Mouse (Mus musculus): ENCODE measurements around the gene Fnbp1.

The Fnbp1 gene

DNA sequence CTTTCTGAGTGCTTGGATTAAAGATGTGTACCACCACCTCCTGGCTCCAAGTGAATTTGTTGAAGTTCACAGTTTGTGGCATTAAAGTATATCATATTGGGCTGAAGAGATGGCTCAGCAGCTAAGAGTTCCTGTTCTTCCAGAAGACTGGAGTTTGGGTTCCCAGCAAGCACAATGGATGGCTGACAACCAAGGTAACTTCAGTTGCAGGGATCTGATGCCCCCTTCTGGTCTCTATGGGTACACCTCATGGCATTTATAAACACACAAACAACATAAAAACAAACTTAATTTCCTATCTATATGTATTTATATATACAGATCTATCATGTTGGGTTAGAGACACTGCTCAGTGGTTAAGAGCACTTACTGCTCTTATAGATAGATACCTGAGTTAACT lies 9.0 kb upstream of the Fnbp1 start:
- DNase-seq (ENCODE audit: low read depth): peak; percentile 70

DNA sequence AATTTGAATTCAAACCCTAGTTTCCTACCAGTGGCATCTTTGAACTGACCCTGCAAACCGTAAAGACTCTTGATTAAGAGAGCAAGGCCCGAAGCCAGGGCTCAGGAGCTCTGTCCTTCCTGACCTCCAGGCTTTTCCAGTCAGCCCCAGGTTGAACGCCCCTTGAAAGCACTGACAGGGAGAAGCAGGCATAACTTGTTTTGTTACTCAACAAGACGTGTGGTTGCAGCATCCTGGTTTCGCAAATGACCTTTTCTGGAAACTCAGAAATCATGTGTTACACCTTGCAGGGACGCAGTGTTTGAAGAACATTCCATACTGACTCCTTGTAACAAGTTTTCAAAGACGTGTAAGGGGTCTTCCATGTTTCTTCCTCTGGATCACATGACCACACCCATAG lies 5.2 kb upstream of the Fnbp1 start:
- DNase-seq (ENCODE audit: low read depth): no peak

DNA sequence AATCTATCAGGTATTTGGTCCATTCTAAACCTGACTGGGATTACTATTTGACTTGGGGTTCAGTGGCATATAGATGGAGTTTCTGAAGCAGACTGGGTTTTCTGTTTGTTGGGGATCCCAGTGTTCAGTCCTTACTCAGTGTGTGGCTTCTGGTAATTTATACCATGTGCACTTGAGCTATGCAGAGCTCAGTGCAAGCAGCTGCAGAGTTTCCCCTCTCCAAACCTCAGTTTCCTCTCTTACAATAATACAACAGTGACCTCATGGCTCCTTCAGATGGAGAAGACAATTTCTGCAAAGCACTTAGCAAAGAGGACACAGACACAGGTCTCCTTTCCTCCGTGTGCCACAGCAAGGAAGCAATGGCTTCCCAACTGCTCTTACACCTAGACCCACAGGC lies 3.1 kb upstream of the Fnbp1 start:
- DNase-seq (ENCODE audit: low read depth): peak; percentile 45

DNA sequence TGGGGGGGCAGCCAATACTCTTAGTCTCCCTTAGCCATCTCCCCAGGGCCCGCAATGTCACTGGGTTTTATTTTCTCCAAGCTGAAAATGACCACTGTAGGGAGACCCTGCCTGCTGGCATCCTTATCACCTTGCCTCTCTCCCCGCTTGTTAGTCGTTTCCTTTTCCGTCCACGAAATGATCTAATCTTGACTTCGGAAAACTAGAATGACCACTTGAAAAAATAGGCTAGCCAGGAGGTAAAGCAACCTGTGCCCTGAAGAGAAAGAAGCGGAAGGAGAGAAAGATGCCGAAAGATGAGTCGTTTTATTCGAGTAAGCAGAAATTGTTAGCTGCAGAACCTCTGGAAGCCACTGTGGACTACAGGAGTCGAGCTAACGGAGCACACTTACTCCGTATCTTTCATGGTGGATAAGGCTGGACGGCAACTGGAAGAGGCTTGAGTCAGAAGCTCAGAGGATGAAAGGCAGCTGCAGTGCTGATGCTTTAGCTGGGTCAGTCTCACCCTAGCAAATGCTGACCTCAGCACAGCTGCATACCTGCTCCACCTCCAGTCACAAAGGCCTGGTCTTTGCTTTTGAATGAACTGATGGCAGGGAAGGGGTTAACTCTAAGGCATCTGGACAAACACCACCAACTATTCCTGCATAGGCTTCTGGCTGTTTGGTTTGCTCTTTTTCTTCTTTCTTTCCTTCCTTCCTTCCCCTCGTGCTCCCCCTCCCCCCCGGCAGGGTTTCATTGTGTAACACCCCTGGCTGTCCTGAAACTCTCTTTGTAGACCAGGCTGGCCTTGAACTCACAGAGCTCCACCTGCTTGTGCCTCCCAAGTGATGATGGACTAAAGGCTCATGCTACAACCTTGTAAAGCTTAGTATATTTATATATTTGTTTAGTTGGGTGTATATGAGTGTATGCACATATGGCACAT lies 2.2 kb upstream of the Fnbp1 start:
- peak; percentile 43 for DNase-seq (ENCODE audit: low read depth)

DNA sequence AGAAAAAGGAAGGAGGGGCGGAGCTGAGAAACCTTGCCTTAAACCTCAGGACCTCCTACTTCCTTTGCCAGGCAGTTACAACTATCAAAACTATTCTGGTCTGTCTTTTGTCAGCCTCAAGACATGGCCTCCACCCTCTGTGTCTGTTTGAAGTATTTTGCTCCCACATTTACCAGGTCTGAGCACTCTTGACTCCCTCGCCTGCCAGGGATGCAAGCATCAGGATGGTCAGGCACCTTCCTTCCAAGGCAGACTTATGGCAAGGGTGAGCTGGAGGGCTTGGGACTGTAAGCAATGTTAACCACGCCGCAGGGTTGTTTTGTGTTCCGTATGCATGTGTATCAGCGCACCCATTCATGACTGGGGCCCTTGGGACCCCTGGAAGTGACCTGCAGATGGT lies 1.5 kb upstream of the Fnbp1 start:
- peak; percentile 76 for DNase-seq (ENCODE audit: low read depth)

DNA sequence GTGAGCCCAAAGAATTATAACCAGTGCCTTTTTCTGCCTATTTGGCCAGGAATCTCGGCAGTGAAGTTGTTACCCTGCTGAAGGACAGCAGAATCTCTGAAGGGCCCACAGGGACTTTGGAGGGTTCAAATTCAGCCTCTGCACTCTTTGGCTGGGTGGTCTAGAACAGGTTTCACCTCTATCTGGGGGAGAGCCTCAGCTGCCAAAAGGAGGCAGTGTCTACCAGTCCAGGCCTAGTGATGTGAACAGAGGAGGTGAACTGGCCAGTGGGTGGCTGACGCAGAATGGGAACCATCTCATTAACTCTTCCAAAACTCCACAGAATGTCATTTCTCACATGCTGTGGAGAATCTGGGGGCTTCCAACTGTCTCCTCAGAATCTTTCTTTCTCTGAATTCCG lies 697 bp upstream of the Fnbp1 start:
- DNase-seq (ENCODE audit: low read depth): no peak

DNA sequence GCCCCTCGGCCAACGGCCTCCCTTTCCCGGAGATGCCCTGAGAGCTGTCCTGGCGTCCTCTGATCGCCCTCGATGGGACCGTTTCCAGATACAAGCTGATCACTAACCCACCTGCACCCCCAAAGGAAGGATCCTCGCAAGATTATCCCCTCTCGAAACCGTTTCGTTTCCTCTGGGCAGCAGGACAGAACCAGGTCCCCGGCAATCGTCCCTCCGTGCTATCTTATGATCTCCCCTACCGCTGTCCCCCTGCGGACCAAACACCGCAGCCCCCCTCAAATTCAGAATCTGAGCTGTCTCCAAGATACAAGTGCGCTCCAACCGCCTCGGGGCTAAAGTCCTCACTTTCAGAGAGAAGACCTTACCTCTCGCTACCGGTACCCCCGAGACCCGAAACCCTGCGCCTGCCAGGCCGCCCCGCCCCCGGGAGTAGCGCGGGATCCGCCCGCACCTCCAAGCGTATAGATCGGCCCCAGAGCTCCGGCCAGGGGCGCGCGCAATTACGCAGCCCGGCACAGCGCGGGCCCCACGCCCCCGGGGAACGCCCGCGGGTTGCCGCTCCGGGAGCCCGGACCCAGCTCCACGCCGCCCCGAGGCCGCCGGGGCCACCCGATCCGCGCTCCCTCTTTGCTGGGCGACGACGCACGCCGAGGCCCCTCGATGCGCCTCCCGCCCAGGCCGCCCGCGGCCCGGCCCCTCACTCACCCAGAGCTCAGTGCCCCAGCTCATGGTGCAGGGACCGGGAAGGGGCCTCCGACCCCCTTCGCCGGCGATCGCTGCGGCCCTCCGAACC lies 538 bp downstream of the Fnbp1 start:
- DNase-seq (ENCODE audit: low read depth): peak; percentile 54

DNA sequence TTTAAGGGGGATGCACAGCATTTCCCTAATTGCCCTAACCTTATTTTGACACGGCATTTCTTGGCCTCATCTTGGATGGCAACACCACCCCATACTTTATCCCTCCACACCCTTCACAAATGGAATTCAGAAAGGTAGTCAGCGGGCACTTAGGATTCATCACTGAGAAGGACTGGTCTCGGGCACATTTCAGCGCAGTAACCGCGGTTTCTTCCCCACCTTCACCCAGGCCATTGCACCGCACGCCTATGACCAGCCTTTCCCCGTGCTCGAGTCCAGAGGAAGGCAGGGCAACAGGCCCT lies 1.1 kb downstream of the Fnbp1 start:
- DNase-seq (ENCODE audit: low read depth): peak; percentile 30

DNA sequence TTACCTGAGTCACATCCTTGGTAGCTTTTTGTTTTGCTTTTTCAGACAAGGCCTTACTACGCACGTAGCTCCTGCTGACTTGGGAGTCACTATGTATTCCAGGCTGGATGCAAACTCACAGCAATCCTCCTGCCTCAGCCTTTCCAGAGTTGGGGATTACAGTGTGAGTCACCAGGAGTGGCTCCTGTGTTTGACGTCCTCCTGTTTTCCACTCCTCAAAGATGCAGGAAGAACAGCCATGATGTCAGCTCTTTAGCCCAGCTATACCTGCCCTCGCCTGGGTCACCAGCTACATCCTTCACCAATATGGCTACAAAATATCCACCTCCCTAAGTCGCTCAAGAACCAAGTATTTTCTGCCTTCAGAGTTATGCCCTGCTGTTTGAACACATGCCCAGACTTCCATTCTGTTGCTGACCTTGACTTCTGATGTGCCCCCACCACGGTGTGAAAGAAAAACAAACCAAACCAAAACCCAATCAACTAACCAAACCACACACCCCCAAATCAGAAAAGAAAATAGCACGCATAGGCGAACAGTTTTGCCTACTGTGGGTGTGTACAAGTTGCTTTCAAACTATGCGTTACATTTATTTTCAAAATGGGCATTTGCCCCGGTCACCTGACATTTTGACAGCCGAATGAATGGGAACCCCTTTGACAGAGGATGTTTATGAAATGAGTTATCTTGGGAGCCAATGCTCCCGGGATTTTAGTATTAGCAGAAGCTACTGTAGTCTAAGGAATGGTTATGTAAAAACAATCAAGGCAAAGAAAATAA lies 1.6 kb downstream of the Fnbp1 start:
- peak; percentile 42 for DNase-seq (ENCODE audit: low read depth)

DNA sequence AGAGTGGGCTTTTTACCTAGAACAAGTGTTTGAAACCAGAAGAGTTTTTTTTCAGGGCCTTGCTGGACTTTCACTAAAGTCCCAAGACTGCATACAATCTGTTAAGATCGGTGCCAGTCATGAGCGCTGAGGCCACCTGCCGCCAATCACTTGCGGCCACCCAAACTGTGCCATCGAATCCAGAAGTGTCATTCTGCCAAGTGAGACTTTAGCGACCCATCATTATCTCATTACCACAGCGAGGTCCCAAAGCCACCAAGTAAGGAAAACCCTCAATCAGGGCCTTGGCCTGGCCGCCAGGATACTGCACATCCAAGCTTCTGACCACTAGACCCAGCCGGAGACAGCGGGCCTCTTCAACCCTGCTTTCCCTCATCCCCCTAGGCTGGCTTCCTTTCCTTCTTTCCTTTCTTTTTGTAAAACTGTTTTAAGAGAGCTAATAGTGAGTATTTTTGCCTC lies 2.6 kb downstream of the Fnbp1 start:
- no peak for DNase-seq (ENCODE audit: low read depth)

DNA sequence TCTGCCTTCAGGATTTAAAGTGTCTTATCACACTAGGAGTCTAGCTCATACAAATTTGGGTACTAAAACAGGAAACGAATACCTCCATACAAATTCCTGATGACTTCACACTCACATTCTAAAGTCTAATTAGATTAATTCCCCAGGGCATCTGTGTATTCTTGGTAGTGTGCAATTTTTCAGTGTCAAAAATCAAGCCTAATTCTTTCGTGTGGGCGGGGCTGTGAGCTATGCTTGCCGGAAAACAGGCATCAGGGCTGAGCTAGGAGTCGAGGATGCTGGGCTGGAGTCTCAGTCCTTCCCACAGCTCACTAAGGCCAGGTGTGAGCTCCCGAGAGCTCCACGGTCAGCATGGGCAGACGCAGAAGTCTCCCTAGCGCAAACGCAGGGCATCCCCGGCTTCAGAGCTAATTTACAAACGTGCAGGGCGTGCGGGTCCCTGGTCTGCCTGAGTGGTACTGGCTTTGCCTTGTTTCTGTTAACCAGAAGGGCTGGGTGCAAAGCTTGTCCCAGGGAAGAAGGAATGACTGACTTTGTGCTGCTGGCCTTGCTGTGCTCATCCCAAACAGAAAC lies 4.7 kb downstream of the Fnbp1 start:
- no peak for DNase-seq (ENCODE audit: low read depth)

DNA sequence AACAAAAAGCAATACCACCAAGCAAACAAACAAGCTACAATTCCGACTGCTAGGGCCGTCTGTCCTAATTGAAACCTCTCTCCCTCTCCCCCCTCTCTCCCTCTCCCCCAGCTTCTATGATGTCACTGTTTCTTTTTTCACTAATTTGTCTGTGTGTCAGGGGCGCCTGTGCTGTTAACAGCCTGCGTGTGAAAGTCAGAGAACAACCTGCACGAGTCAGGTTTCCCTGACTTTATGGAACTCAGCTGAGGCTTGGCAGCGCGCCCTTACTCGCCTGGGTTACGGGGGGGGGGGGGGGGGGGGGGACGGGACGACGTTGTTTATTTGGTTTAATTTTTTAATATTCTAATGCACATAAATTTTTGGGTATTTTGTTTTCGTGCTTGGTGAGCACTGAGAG lies 5.5 kb downstream of the Fnbp1 start:
- DNase-seq (ENCODE audit: low read depth): peak; percentile 43

DNA sequence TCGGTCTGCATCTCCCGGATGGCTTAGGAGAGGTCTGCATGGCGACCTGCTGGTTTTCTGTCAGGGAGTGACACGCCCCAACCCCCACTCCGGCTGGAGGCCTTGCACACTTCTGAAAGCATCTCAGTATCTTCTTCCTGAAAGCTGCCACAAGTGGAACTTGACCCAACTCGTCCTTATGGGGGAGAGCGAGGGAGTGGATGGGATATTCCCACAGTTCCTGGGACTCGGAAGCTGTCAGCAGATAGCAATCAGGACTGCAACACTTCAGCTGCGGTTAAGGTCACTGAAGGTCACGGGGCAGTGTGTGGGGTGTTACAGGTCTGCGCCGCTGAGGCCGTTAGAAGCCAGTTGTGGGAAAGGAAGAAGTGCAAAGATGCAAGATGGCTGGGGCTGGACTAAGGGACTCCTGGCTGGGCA lies 6.3 kb downstream of the Fnbp1 start:
- no peak for DNase-seq (ENCODE audit: low read depth)

DNA sequence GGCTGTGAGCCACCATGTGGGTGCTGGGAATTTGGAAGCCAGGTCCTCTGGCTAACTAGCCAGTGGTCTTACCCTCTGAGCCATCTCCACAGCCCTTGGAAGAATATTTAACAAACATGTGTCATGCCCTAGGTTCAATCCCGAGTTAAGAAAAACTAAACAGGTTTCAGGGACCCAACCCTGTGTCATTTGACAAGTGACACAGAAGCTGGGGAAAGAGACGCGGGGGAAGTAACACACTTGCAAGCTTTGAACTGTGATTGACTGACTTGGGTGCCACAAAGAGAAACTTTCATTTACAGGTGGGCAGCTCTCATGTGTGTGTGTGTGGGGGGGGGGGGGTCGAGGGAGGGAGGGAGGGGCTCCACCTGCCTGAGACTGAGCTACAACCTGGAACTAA lies 7.8 kb downstream of the Fnbp1 start:
- DNase-seq (ENCODE audit: low read depth): peak; percentile 50

DNA sequence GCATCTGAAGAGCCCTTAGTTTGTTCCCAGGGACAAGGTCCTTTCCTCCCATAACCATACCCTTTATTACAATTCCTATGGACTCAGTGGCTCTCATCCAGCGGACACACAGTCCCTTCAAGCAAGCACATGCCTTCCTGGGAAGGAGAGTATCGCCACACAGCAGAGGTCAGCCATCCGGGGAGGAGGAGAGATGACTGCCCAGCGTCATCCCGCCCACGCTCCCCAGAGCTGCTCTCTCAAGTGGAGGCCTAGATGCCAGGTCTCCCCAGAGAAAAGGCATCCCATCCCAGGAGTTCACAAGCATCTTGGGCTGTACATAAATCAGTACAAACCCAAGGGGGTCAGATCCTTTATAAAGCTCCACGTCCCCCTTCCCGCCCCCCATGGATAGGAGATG lies 9.1 kb downstream of the Fnbp1 start:
- DNase-seq (ENCODE audit: low read depth): no peak

DNA sequence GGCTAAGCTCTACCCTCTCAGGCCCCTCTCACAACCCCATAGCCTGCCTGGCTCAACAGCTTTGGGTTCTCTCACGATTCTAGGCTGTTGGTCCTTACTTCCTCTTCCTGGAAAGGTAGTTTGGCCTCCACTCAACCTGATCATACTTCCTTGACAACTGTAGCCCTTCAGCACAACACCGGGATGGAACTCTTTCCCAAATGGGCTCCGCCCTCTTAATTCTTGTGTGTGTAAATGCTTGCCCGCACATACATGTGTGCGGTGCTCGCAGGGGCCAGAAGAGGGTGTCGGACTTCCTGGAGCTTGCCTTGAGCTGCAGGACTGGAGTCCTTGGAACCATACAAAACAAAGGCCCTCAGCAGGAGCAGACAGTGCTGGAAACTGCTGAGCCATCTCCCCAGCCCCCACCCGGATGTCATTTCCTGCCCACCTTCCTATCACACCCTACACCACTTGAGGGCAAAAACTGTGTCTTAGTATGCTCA lies 11.0 kb downstream of the Fnbp1 start:
- DNase-seq (ENCODE audit: low read depth): peak; percentile 78

DNA sequence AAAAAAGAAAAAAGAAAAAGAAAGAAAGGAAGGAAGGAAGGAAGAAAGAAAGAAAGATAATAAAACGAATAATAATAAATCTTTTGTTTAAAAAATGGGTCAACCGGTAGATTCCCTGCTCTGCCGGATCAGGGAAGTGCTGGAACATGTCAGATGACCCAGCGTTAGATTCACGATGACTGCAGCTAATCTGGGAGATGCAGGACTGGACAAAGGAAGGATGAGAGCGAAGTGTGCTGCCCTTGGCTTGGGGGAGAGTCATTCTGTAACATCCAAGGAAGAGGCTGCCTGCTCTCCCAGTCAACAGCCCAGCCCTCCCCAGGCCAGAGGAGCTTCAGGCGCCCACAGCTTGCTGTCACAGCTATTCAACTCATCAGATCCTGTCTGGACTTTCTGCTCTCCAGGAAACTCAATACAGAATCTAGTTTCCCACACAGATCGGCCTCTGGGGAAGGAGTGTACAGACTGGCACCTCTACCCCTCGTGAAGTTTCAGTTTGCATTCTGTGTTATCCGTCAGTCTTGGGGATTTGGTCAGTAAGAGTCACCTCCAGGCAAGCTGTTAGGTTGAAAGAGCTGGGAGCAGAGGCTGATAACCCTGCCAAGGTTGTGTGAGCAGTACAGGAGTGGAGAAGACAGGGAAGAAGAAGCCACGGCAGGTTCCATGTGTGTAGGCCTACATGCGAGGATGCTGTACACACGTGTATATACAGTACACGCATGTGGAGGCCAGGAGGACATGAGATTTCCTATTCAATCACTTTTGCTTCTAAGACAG lies 11.9 kb downstream of the Fnbp1 start:
- DNase-seq (ENCODE audit: low read depth): no peak

DNA sequence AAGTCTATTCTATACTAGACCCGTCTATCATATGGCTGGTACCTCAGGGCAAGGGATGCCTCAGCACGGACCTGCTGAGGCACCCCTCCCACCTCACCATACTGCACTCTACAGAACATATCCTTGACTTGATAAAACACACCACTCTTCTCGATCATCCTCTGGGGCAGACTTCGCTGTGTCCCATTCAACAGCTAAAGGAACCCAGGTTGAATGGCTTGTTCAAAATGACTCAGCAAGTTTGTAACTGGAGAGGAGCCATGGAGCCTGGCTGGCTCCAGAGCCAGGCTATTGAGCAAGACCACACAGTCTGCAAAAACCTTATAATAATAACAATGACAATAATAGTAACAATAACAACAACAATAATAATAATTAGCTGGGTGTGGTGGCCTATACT lies 13.9 kb downstream of the Fnbp1 start:
- DNase-seq (ENCODE audit: low read depth): no peak

DNA sequence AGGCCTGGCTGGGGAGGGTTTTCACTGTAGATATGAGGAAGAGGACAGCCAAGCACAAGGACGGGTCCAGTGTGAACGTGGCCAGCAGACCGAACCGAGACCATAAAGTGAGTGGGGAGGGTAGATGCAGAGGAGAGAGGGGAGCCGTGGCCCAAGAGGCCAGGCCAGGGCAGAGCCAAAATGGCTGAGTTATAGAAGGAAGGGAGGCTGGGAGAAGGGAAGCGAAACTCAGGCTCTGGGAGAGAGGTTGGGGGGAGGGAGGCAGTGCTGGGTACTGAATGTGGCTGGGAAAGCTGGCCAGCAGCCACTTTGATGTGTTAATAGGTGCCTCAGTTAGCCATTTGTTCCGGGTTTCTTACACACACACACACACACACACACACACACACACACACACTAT lies 14.6 kb downstream of the Fnbp1 start:
- no peak for DNase-seq (ENCODE audit: low read depth)

DNA sequence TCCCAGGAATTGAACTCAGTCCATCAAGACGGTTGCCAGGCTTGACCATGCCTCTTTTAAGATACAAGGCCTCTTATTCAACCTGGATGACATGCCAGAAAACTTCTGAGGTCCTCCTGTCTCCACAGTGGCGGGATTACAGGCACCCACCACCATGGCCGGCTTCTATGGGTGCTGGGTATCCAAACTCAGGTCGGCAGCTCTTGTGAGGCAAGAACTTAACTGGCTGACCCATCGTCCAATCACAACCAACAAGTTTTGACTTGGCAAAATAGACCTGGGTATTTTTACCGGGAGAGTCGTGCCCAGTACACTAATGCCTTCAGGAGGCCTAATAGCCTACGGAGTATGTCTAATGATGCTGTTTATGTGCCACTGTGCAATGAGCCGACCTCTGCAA lies 15.8 kb downstream of the Fnbp1 start:
- no peak for DNase-seq (ENCODE audit: low read depth)

DNA sequence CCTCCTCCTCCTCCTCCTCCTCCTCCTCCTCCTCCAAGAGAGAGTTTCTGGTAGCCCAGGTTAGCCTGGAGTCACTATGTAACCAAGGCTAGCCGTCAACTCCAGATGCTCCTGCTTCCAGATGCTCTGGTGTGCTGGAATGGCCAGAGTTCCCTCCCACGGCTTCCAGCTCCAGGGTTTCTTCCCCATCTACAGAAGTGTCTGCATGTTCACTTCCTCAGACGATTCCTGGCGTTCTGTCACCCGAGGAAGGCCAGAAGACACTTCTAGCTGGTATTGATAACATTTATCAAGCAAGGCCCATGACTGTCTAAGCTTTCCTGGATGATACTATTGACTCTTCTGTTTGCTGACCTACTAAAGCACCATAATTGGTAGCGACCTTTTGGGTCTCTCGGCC lies 16.7 kb downstream of the Fnbp1 start:
- DNase-seq (ENCODE audit: low read depth): no peak

Data from naive thymus-derived CD4-positive, alpha-beta T cell, adult 2 months (primary cell).